11 mouse cellular contexts compared by ENCODE assay signal in genomic region chr10:84811171-84811912, GRCm38 (mm10). TPM values are rescaled to one million over a fixed set of nuclear protein-coding genes. Genes with fewer than 3 reads are reported as not detected.
"Had no signal": no experiment of that assay in that cellular context is flagged by ENCODE, and none has a peak within 500 bp of the region (broad histone marks: within the 10 kb centered on the region; RNA-seq: fewer than 3 reads in every experiment).

No protein-coding gene starts in this region.

- H3K9me3 ChIP-seq: limb, embryonic 13.5 days; liver, embryonic 13.5 days; midbrain, embryonic 12.5 days had no signal

- H3K4me2 ChIP-seq: limb, embryonic 13.5 days; liver, embryonic 13.5 days; midbrain, embryonic 12.5 days had no signal

- H3K27me3 ChIP-seq: limb, embryonic 13.5 days; liver, embryonic 13.5 days; midbrain, embryonic 12.5 days had no signal

- H3K9ac ChIP-seq: limb, embryonic 13.5 days; liver, embryonic 13.5 days; midbrain, embryonic 12.5 days had no signal

- H3K36me3 ChIP-seq: limb, embryonic 13.5 days; liver, embryonic 13.5 days had no signal

- H3K27ac ChIP-seq: kidney, postnatal 0 days; limb, embryonic 13.5 days; liver, embryonic 13.5 days; midbrain, embryonic 12.5 days had no signal

- H3K4me1 ChIP-seq: limb, embryonic 13.5 days; liver, embryonic 13.5 days had no signal

- H3K4me3 ChIP-seq: limb, embryonic 13.5 days; liver, embryonic 13.5 days; midbrain, embryonic 12.5 days had no signal

- DNase-seq: kidney, postnatal 36 days; liver, embryonic 13.5 days; lung, adult 18-20 months; right cerebral cortex, postnatal 14 days; thymus, postnatal 36 days had no signal

RNA-seq across cellular contexts. Expression of gene Rfx4, which starts 55.5 kb away (rescaled TPM):
- total RNA-seq: megakaryocyte-erythroid progenitor cell, adult 5-6 weeks had no signal
- polyA plus RNA-seq: liver, embryonic 13.5 days; small intestine, adult 2 months; stomach, embryonic 16.5 days had no signal
